Mouse (Mus musculus): ENCODE data around the gene Cxcr5.

DNA sequence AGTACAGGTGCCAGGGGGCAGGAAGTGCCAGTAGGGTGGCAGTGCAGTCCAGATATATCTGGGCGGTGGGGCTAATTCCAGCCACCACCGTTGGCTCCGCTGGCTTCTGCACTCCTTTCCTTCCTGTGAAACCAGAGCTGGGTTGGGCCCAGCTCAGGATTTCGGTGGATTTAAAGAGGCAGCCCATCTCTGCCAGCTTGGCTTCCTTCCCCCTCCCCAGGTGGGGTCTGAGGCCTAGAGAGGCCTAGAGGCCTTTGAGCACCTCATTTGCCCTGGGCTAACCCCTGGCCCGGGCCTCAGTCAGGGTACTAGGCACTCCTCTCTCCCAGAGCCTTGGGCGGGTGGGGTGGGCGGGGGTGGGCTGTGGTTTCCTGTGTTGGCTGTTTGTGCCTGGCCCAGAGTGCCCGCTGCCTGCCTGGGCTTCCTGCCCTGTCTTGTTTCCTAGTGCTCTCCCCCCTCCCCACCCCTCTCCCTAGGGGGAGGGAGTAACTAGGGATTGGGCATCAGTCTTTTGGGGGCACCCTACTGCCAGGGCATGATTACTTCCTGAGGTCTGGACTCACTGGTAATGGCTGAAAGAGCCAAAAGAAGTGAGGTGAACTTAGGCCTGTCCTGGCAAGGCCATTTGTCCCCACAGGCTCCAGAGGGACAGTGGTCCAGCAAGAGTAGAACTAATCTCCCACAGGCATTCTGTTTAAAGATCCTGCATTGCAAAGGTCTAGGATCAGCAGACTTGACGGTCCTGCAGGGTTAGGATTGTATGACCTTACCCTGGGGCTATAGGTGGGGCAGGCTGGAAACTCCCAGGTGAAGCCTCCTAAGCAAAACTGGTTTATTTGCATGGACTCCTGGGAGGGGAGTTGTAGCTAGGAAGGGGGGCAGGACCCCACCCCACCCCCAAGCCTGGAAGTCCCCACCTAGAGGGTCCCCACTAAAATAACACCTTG is 66.5 kb downstream of the Cxcr5 start:
- no peak for TF ChIP-seq CTCF (IDR thresholded peaks at IDR 0.05; ENCODE audit: low read depth)
- no peak for TF ChIP-seq EP300 (optimal IDR thresholded peaks at IDR 0.05)
